In the genomic region with DNA sequence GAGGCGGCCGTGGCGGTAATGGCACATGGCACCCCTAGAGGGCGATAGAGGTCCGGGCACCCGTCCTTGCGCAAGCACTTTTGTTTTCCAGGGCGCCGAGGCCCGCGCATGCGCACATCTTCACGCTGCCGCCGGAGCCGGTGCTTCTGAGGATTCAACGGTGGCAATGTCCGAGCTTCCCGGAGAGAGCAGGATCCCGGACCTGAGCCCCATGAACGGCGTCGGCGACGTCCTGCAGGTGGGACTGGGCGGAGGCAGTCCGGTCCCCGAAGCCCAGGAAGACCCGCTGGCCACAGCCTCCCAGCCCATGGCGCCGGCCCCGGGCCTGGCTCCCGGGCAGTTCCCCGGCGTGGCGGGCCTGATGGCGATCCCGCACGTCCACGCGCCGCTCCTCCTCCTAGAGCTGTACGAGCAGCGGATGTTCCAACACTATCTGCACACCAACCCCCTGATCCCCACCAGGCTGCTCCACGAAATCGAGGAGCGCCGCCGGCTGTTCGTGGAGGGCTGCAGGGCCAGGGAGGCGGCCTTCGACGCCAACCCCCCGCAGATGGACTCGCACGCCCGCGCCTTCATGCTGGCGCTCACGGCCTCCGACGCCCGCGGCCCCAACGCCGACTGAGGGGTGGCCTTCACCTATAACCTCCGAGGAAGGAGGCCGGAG, we compare ENCODE assay signal across 8 mouse cellular contexts. TPM values are rescaled to one million over a fixed set of nuclear protein-coding genes. Genes with fewer than 3 reads are reported as not detected.
DNase-seq lines count a peak whose midpoint lies in the region; ATAC-seq lines count a peak whose summit lies in the region.

Gene Eid2b (plus strand): TSS at position 125 of the 664 bp plus-strand sequence.

- peak within 1 kb of the TSS; percentile 76 for H3K4me3 ChIP-seq in hindbrain, embryonic 16.5 days (ENCODE audit: low read length)

- no peaks in the 10 kb centered on the region for H3K9me3 ChIP-seq in hindbrain, embryonic 16.5 days (ENCODE audit: control insufficient read depth, low read length)

- peak within 1 kb of the TSS; percentile 94 for H3K4me2 ChIP-seq in hindbrain, embryonic 16.5 days (ENCODE audit: low read length)

- H3K27me3 ChIP-seq in hindbrain, embryonic 16.5 days (replicated peaks; ENCODE audit: control insufficient read depth, insufficient read depth, low read length) = no peaks in the 10 kb centered on the region

- DNase-seq in gastrocnemius, adult 18-20 months (ENCODE audit: low spot score) = peak; percentile 94
- peak; percentile 88 for DNase-seq in left cerebral cortex, adult 11 months (ENCODE audit: low spot score)
- peak; percentile 96 for DNase-seq in lung, postnatal 36 days
- DNase-seq in retina, postnatal 1 day = peak; percentile 95
- DNase-seq in thymus, postnatal 4 days = peak; percentile 98

- H3K4me1 ChIP-seq in hindbrain, embryonic 16.5 days (ENCODE audit: control insufficient read depth, insufficient read depth, low read depth, low read length) = peaks cover 11% of the 10 kb centered on the region

- 2% methylated on average over 63 of the region's 68 CpGs for WGBS in hindbrain, embryonic 16.5 days

- peaks cover 5% of the 10 kb centered on the region; the same call in 1 of the 2 replicates for H3K36me3 ChIP-seq in hindbrain, embryonic 16.5 days (ENCODE audit: control insufficient read depth, insufficient read depth, low read length)

- ATAC-seq in activated CD4-positive, CD25-positive, alpha-beta regulatory T cell, adult 4 months = peak; percentile 54
- peak; percentile 96 for ATAC-seq in common myeloid progenitor, adult 5-6 weeks (replicated peaks; ENCODE audit: low read depth, poor library complexity, severe bottlenecking)
- ATAC-seq in hindbrain, embryonic 16.5 days = peak; percentile 65

- peak within 1 kb of the TSS; percentile 86 for H3K27ac ChIP-seq in hindbrain, embryonic 16.5 days (ENCODE audit: low read depth, low read length)

- H3K9ac ChIP-seq in hindbrain, embryonic 16.5 days (ENCODE audit: low read depth, low read length) = peak within 1 kb of the TSS; percentile 96

RNA-seq across cellular contexts. Expression of gene Eid2b, which starts in this region (rescaled TPM):
- polyA plus RNA-seq in activated CD4-positive, CD25-positive, alpha-beta regulatory T cell, adult 4 months (2017; shearing (Covaris generic)) = 1 to 10 TPM; 1.0 to 1.1 TPM
- 1.9 and 4.7 TPM in 2 replicates for total RNA-seq in common myeloid progenitor, adult 5-6 weeks (2017)
- total RNA-seq in gastrocnemius, adult 18-20 months (2021) = 1 to 10 TPM; 6.3 to 6.9 TPM
- 33.5 and 36.3 TPM in 2 replicates for polyA plus RNA-seq in hindbrain, embryonic 16.5 days (2015; fragmentation: Nextera tagmentation; extraction: Ambion mirVana)

Comparison
In these comparisons a context has a peak if more than half of its experiments do, and no peak if none do; other contexts are left out.
1. Peak in every context shown above with its lines: DNase-seq, ATAC-seq, H3K4me3 ChIP-seq and H3K27ac ChIP-seq.
2. RNA of gene Eid2b (polyA plus RNA-seq): 33.5 to 36.3 TPM in hindbrain, embryonic 16.5 days; 1.0 to 1.1 TPM in activated CD4-positive, CD25-positive, alpha-beta regulatory T cell, adult 4 months; every median in the first group is over 10 times any median in the second.